In genomic region chr3:108185460-108186097, GRCm38 (mm10) we compare ENCODE assay signal across 8 mouse cellular contexts. TPM values are rescaled to one million over a fixed set of nuclear protein-coding genes. Genes with fewer than 3 reads are reported as not detected.
DNase-seq lines count a peak whose midpoint lies in the region; ATAC-seq and TF ChIP-seq lines count a peak whose summit lies in the region.

No protein-coding gene starts in this region.

- intact Hi-C loops in heart, postnatal 36 days (cut with DNase I) = no loop called here

- in situ Hi-C loops in ES-E14 (cut with MboI; ENCODE audit: low sequenced_read_pairs in 2 of 2, unreplicated experiment in 2 of 2) = no loop called here

- H3K9me3 ChIP-seq in heart, embryonic 11.5 days (replicated peaks; ENCODE audit: control insufficient read depth, low read length) = no peaks in the 10 kb centered on the region
- H3K9me3 ChIP-seq in ES-E14 (ENCODE audit: control insufficient read depth, insufficient read depth, low read depth, low read length) = no peaks in the 10 kb centered on the region
- no peaks in the 10 kb centered on the region for H3K9me3 ChIP-seq in forebrain, embryonic 16.5 days (ENCODE audit: control insufficient read depth, low read length)
- no peaks in the 10 kb centered on the region for H3K9me3 ChIP-seq in liver, postnatal 0 days (ENCODE audit: low read length)

- ATAC-seq in heart, embryonic 11.5 days (replicated peaks; ENCODE audit: insufficient number of reproducible peaks, low FRiP score, low TSS enrichment) = no peak
- ATAC-seq in forebrain, embryonic 16.5 days = no peak
- ATAC-seq in liver, postnatal 0 days = no peak
- ATAC-seq in cerebellum, adult (ENCODE audit: insufficient number of reproducible peaks, low FRiP score, low TSS enrichment) = no peak

- WGBS in heart, embryonic 11.5 days (ENCODE audit: insufficient replicate concordance) = 3% methylated on average over 16 of the region's 16 CpGs
- 3% methylated on average over 16 of the region's 16 CpGs for WGBS in forebrain, embryonic 16.5 days
- 4% methylated on average over 16 of the region's 16 CpGs for WGBS in liver, postnatal 0 days (ENCODE audit: insufficient replicate concordance)

- H3K4me3 ChIP-seq in heart, embryonic 11.5 days (ENCODE audit: low read depth, low read length) = peak overlapping the region; percentile 74
- H3K4me3 ChIP-seq in ES-E14 (ENCODE audit: insufficient read depth in 1 of 2, low read depth in 1 of 2, low read length in 2 of 2, poor library complexity in 1 of 2, severe bottlenecking in 1 of 2) = peak overlapping the region; percentile 90 to 96
- H3K4me3 ChIP-seq in forebrain, embryonic 16.5 days (replicated peaks; ENCODE audit: low read length) = peak overlapping the region; percentile 74
- peak overlapping the region; percentile 74 for H3K4me3 ChIP-seq in liver, postnatal 0 days (ENCODE audit: low read depth, low read length)

- peaks cover 7% of the 10 kb centered on the region; the same call in 1 of the 2 replicates for H3K4me1 ChIP-seq in heart, embryonic 11.5 days (ENCODE audit: control insufficient read depth, insufficient read depth, low read length)
- H3K4me1 ChIP-seq in ES-E14 (ENCODE audit: control insufficient read depth in 2 of 2, insufficient read depth in 2 of 2, low read length in 2 of 2, poor library complexity in 1 of 2) = peaks cover 3 to 23% of the 10 kb centered on the region in 2 experiments; a peak in 2 of 4 replicates
- peaks cover 28% of the 10 kb centered on the region for H3K4me1 ChIP-seq in forebrain, embryonic 16.5 days (replicated peaks; ENCODE audit: control insufficient read depth, insufficient read depth, low read length)
- H3K4me1 ChIP-seq in liver, postnatal 0 days (ENCODE audit: insufficient read depth) = peaks cover 15% of the 10 kb centered on the region

- DNase-seq in heart, postnatal 36 days = no peak
- no peak for DNase-seq in ES-E14 (ENCODE audit: low read depth, low spot score)
- DNase-seq in liver, postnatal 0 days = no peak
- no peak for DNase-seq in urinary bladder, postnatal 10 days (ENCODE audit: low spot score)
- no peak for DNase-seq in frontal cortex, postnatal 36 days (ENCODE audit: low spot score in 2 of 2)

- no peak for TF ChIP-seq CTCF in liver, postnatal 0 days (IDR thresholded peaks at IDR 0.05; ENCODE audit: low read depth)

- H3K27ac ChIP-seq in heart, embryonic 11.5 days (ENCODE audit: low read depth, low read length) = no peak overlapping the region
- no peak overlapping the region for H3K27ac ChIP-seq in ES-E14 (ENCODE audit: insufficient read depth, low read depth, low read length, poor library complexity, severe bottlenecking)
- no peak overlapping the region for H3K27ac ChIP-seq in forebrain, embryonic 16.5 days (ENCODE audit: low read length)
- no peak overlapping the region for H3K27ac ChIP-seq in liver, postnatal 0 days (ENCODE audit: low read depth)

- TF ChIP-seq EP300 in liver, postnatal 0 days (IDR thresholded peaks at IDR 0.05; ENCODE audit: low read depth) = no peak

- peak overlapping the region; percentile 88 for H3K4me2 ChIP-seq in heart, embryonic 11.5 days
- H3K4me2 ChIP-seq in forebrain, embryonic 16.5 days (ENCODE audit: low read length) = peak overlapping the region; percentile 80
- H3K4me2 ChIP-seq in liver, postnatal 0 days (ENCODE audit: low read depth, low read length) = peak overlapping the region; percentile 98

- H3K9ac ChIP-seq in heart, embryonic 11.5 days (ENCODE audit: low read depth, low read length) = peak overlapping the region; percentile 80; the same call in 1 of the 2 replicates
- peak overlapping the region; percentile 92 for H3K9ac ChIP-seq in ES-E14 (ENCODE audit: insufficient read depth, low read depth, low read length, poor library complexity, severe bottlenecking)
- H3K9ac ChIP-seq in forebrain, embryonic 16.5 days (replicated peaks; ENCODE audit: low read depth, low read length) = peak overlapping the region; percentile 81
- peak overlapping the region; percentile 73 for H3K9ac ChIP-seq in liver, postnatal 0 days (replicated peaks)

- peaks cover 21% of the 10 kb centered on the region for H3K27me3 ChIP-seq in heart, embryonic 11.5 days (ENCODE audit: control insufficient read depth, insufficient read depth, low read length)
- no peaks in the 10 kb centered on the region for H3K27me3 ChIP-seq in forebrain, embryonic 16.5 days (replicated peaks; ENCODE audit: control insufficient read depth, insufficient read depth, low read length)
- peaks cover 7% of the 10 kb centered on the region; the same call in 1 of the 2 replicates for H3K27me3 ChIP-seq in liver, postnatal 0 days (ENCODE audit: insufficient read depth, low read length)

- no peaks in the 10 kb centered on the region for H3K36me3 ChIP-seq in heart, embryonic 11.5 days (ENCODE audit: control insufficient read depth, insufficient read depth, low read length)
- no peaks in the 10 kb centered on the region; the same call in 1 of the 2 replicates for H3K36me3 ChIP-seq in ES-E14 (ENCODE audit: control insufficient read depth, insufficient read depth, low read length, poor library complexity, severe bottlenecking)
- no peaks in the 10 kb centered on the region for H3K36me3 ChIP-seq in forebrain, embryonic 16.5 days (ENCODE audit: control insufficient read depth, insufficient read depth)
- no peaks in the 10 kb centered on the region for H3K36me3 ChIP-seq in liver, postnatal 0 days (replicated peaks; ENCODE audit: insufficient read depth, low read length)

TF ChIP-seq in ES-E14, 5 proteins besides CTCF, POLR2A, EP300 and RAD21:
- TF ChIP-seq ZC3H11A (IDR thresholded peaks at IDR 0.05; ENCODE audit: borderline replicate concordance, low read depth, low read length) = no peak
- TF ChIP-seq CHD2 (IDR thresholded peaks at IDR 0.05; ENCODE audit: low read depth, low read length) = no peak
- TF ChIP-seq ZNF384 (IDR thresholded peaks at IDR 0.05; ENCODE audit: low read depth, low read length) = peak; percentile 86

RNA-seq across cellular contexts. Expression of gene Amigo1, which starts 0.6 kb away (rescaled TPM):
- polyA plus RNA-seq in heart, embryonic 11.5 days (2014; fragmentation: Nextera tagmentation; extraction: Ambion mirVana) = 1.3 and 1.9 TPM in 2 replicates
- total RNA-seq in heart, postnatal 36 days (2021) = 10 to 100 TPM; 15.1 to 15.5 TPM
- total RNA-seq in ES-E14 (2012; rRNA removed) = 2.1 and 5.5 TPM in 2 replicates
- polyA plus RNA-seq in forebrain, embryonic 16.5 days (2015; fragmentation: Nextera tagmentation; extraction: Ambion mirVana) = 10.1 and 12.0 TPM in 2 replicates
- polyA plus RNA-seq in liver, postnatal 0 days (2015; fragmentation: Nextera tagmentation; extraction: Ambion mirVana) = 1.2 and 1.5 TPM in 2 replicates

RNA-seq across cellular contexts. Expression of gene Cyb561d1, which starts 15.4 kb away (rescaled TPM):
- polyA plus RNA-seq in heart, embryonic 11.5 days (2014; fragmentation: Nextera tagmentation; extraction: Ambion mirVana) = 1.7 and 2.0 TPM in 2 replicates
- total RNA-seq in heart, postnatal 36 days (2021) = 1 to 10 TPM; 5.3 to 5.5 TPM
- total RNA-seq in ES-E14 (2012; rRNA removed) = 2.2 and 3.9 TPM in 2 replicates
- 4.1 and 5.7 TPM in 2 replicates for polyA plus RNA-seq in forebrain, embryonic 16.5 days (2015; fragmentation: Nextera tagmentation; extraction: Ambion mirVana)
- 1.5 and 1.6 TPM in 2 replicates for polyA plus RNA-seq in liver, postnatal 0 days (2015; fragmentation: Nextera tagmentation; extraction: Ambion mirVana)

RNA-seq across cellular contexts. Expression of gene Atxn7l2, which starts 25.2 kb away (rescaled TPM):
- 7.1 and 8.4 TPM in 2 replicates for polyA plus RNA-seq in heart, embryonic 11.5 days (2014; fragmentation: Nextera tagmentation; extraction: Ambion mirVana)
- total RNA-seq in heart, postnatal 36 days (2021) = 1 to 10 TPM; 2.6 to 3.2 TPM
- 9.1 and 9.5 TPM in 2 replicates for total RNA-seq in ES-E14 (2012; rRNA removed)
- polyA plus RNA-seq in forebrain, embryonic 16.5 days (2015; fragmentation: Nextera tagmentation; extraction: Ambion mirVana) = 30.7 and 33.8 TPM in 2 replicates
- 1.4 TPM in 2 replicates for polyA plus RNA-seq in liver, postnatal 0 days (2015; fragmentation: Nextera tagmentation; extraction: Ambion mirVana)

RNA-seq across cellular contexts. Expression of gene Gpr61, which starts 30.9 kb away (rescaled TPM):
- polyA plus RNA-seq in heart, embryonic 11.5 days (2014; fragmentation: Nextera tagmentation; extraction: Ambion mirVana) = 0.13 and 0.16 TPM in 2 replicates
- total RNA-seq in heart, postnatal 36 days (2021) = not detected
- total RNA-seq in ES-E14 (2012; rRNA removed) = 0.09 and 0.16 TPM in 2 replicates
- 2.4 and 4.3 TPM in 2 replicates for polyA plus RNA-seq in forebrain, embryonic 16.5 days (2015; fragmentation: Nextera tagmentation; extraction: Ambion mirVana)
- polyA plus RNA-seq in liver, postnatal 0 days (2015; fragmentation: Nextera tagmentation; extraction: Ambion mirVana) = not detected in 2 replicates

RNA-seq across cellular contexts. Expression of gene Gnai3, which starts 39.6 kb away (rescaled TPM):
- 91.3 and 102 TPM in 2 replicates for polyA plus RNA-seq in heart, embryonic 11.5 days (2014; fragmentation: Nextera tagmentation; extraction: Ambion mirVana)
- total RNA-seq in heart, postnatal 36 days (2021) = 10 to 100 TPM; 18.3 to 20.0 TPM
- 55.4 and 84.3 TPM in 2 replicates for total RNA-seq in ES-E14 (2012; rRNA removed)
- 155 and 191 TPM in 2 replicates for polyA plus RNA-seq in forebrain, embryonic 16.5 days (2015; fragmentation: Nextera tagmentation; extraction: Ambion mirVana)
- 41.9 and 49.1 TPM in 2 replicates for polyA plus RNA-seq in liver, postnatal 0 days (2015; fragmentation: Nextera tagmentation; extraction: Ambion mirVana)
